Mouse (Mus musculus) subcutaneous adipose tissue, adult 2 months (tissue): ENCODE results near the gene Htr6. TPM values are rescaled to one million over a fixed set of nuclear protein-coding genes. Genes with fewer than 3 reads are reported as not detected.

Experiments used
- polyA plus RNA-seq: library from polyadenylated mRNA; depleted of rRNA; stranded (reverse); fragments of >200 nt; gene quantifications from 2 replicates; pipeline ENCODE4 v1.2.3, GENCODE M21; 2012; ENCODE audit warnings: low replicate concordance; rRNA removed

Htr6 gene
- polyA plus RNA-seq = 0.09 and 0.46 TPM in 2 replicates

DNA sequence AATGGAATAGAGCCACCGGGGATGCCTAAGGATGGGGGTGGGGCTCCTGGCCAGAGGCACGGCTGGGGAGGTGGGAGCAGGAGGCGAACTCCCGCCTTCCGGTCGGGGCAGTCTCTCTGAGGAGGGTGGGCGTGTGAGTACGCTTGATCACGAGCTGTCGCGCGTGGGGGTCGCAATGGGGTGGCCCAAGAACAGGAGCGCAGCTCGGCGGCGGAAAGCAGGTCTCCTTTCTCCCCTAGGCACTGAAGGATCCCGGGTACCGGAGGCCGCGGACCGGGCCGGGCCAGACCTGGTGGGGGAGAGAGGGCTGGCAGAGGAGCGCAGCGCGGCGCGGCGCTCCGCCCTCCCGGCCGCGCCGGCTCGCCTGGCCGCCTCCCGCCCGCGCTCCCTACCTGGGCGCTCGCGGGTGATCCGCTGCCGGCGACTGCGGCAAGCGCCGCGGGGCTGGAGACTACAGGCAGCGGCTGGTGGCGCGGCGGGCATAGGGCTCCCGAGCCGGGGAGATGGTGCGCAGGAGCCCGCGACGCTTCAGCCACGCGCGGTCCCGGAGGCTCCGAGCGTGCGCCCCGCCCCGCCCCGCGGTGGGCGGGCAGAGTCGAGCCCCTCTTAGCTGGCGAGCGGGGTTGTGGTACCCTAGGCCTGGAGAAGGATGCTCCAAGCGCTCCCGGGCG, at the start of gene Htr6:
TSS of gene Htr6 (minus strand) at position 530 of the 671 bp plus-strand sequence.

DNA sequence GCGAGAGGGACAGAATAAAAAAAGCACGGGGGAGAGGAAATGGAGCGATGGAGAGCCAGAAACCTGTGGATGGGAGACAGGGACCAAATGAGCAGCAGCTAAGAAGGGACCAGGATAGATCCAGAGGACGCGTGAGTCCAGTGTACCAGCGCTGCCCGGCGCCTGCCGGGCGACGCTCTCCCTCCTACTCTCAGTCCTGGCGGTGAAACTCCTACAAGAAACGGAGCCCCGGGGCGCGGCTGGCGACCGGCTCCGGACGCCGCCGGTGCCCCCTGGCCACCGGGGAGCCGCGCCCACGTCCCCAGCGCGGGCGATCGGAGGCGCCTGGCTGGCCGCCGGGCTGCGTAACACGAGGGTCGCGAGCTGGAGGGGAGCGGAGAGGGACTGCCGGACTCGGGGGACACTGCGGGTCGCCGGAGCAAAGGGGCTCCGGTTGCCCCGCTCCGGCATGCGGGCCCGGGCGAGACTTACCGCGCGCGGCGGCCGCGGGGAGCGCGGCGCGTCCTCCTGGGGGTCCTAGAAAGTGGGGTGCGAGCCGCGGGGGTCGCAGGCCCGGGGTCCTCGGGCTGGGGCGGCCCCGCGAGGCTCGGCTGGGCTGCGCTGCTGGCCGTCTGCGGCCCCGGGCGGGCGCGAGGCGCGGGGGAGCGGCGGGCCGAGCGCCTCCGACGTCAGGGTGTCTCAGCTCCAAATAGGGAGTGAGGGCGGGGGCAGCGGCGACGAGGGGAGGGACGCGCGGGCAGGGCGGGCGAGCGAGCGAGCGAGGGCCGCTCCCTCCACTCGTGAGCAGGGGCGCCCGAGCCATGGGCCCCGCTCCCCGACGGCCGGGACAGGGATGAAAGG, 17.2 kb upstream of the Htr6 start, which contains the start of gene Nbl1:
TSS of gene Nbl1 (minus strand) at position 638 of the 840 bp plus-strand sequence.

Other genes with a start within 250 kb of the Htr6 start
- gene Pla2g5, start 212.1 kb downstream of the Htr6 start, polyA plus RNA-seq = 5.8 and 11.2 TPM in 2 replicates
- 0.51 TPM in 1 of 2 replicates, not detected in the other for gene Gm13030, start 201.6 kb downstream of the Htr6 start, polyA plus RNA-seq
- gene Pla2g2e, start 197.6 kb downstream of the Htr6 start, polyA plus RNA-seq = 2.8 and 35.2 TPM in 2 replicates
- gene Otud3, start 161.6 kb downstream of the Htr6 start, polyA plus RNA-seq = 9.3 and 9.5 TPM in 2 replicates
- gene Rnf186, start 108.5 kb downstream of the Htr6 start, polyA plus RNA-seq = 0.09 and 1.5 TPM in 2 replicates
- gene Tmco4, start 102.7 kb downstream of the Htr6 start, polyA plus RNA-seq = 12.7 and 15.2 TPM in 2 replicates
- 127 and 651 TPM in 2 replicates for gene Nbl1, start 17.4 kb upstream of the Htr6 start, polyA plus RNA-seq
- 75.1 and 94.2 TPM in 2 replicates for gene Minos1, start 55.5 kb upstream of the Htr6 start, polyA plus RNA-seq
- gene Capzb, start 117.3 kb upstream of the Htr6 start, polyA plus RNA-seq = 147 and 189 TPM in 2 replicates
- 31.2 and 40.0 TPM in 2 replicates for gene Pqlc2, start 235.1 kb upstream of the Htr6 start, polyA plus RNA-seq
- 30.3 and 48.1 TPM in 2 replicates for gene Akr7a5, start 235.2 kb upstream of the Htr6 start, polyA plus RNA-seq